Mouse (Mus musculus): ENCODE results near the gene Gmppa. TPM values are rescaled to one million over a fixed set of nuclear protein-coding genes. Genes with fewer than 3 reads are reported as not detected.

Gmppa gene
- polyA plus RNA-seq (2012; rRNA removed) (144 and 199 TPM in 2 replicates), polyA plus RNA-seq (2014; fragmentation: Nextera tagmentation; extraction: Ambion mirVana) (71.8 and 74.9 TPM in 2 replicates)

DNA sequence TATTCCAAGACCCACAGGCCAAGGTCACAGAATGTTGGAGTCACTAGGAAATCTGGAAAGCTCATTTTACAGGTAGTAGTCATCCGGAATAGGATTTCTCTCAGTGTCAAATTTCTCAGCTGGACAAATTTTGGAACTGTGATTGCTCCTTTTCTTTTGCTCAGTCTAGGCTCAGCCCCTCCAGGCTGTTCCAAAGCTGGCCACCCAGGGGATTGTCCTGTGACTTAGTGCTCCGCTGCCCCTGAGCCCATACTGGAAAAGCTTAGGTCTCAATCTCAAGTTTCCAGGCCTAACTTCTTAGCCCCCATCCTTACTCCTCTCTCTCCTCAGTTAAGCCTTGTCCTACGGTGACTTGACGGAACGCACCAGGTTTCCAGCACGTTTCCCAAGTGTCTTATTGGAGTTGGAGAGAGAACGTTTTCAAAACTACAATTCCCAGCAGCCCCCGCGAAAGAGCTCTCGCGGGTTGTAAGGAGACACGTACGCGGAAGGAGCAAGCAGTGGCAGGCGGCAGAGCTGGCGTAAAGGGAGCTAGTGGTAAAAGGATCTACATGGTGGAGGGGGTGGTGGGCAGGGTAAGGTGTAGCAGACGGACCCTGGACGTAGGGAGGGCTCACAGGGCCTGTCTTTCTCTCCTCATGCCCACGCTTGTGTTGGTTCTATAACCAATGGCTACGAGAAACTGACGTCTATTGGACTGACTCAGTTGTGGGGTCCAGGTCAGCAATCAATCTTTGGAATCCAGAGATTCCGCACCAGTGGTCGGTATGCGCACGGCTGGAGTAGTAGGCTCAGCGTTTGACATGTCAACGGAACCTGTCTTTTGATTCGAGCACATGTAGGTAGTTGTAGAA lies at the start of gene Gmppa:
TSS of gene Gmppa (plus strand) at position 456 of the 854 bp plus-strand sequence.
- Histone ChIP-seq H3K36me3 (ENCODE audit: control insufficient read depth, insufficient read depth, low read length) (peaks cover 7% of the 10 kb centered on the region; the same call in 1 of the 2 replicates), H3K9ac (ENCODE audit: low read depth, low read length, severe bottlenecking) (peak within 1 kb of the TSS; percentile 64), H3K27ac (replicated peaks; ENCODE audit: low read depth, low read length) (peak within 1 kb of the TSS; percentile 66), H3K4me3 (replicated peaks; ENCODE audit: low read length) (peak within 1 kb of the TSS; percentile 50), H3K4me2 (replicated peaks; ENCODE audit: low read depth, low read length, severe bottlenecking) (peak within 1 kb of the TSS; percentile 52), H3K9me3 (ENCODE audit: control insufficient read depth, low read length) (no peaks in the 10 kb centered on the region), H3K27me3 (ENCODE audit: control insufficient read depth, insufficient read depth, low read length) (no peaks in the 10 kb centered on the region), H3K4me1 (ENCODE audit: control insufficient read depth, insufficient read depth, low read length) (peaks cover 14% of the 10 kb centered on the region)
- TF ChIP-seq POLR2A (IDR thresholded peaks at IDR 0.05; ENCODE audit: borderline replicate concordance, extremely low read depth, insufficient read depth, insufficient read length): peak; percentile 80; the same call in 1 of the 2 replicates
- DNase-seq (ENCODE audit: low spot score): peak; percentile 94
- 5% methylated on average over 28 of the region's 28 CpGs for WGBS
- peak; percentile 89 for ATAC-seq (ENCODE audit: low FRiP score, low read depth)

GRCm38 (mm10) chr1:75386149-75386548 lies 49.6 kb upstream of the Gmppa start:
- ATAC-seq (ENCODE audit: low FRiP score, low read depth) (no peak), DNase-seq (ENCODE audit: low spot score) (no peak)
- TF ChIP-seq POLR2A (IDR thresholded peaks at IDR 0.05; ENCODE audit: borderline replicate concordance, extremely low read depth, insufficient read depth, insufficient read length): no peak
- Histone ChIP-seq H3K4me3 (replicated peaks; ENCODE audit: low read length) (no peak overlapping the region), H3K4me1 (ENCODE audit: control insufficient read depth, insufficient read depth, low read length) (peaks cover 22% of the 10 kb centered on the region), H3K27ac (replicated peaks; ENCODE audit: low read depth, low read length) (no peak overlapping the region), H3K4me2 (replicated peaks; ENCODE audit: low read depth, low read length, severe bottlenecking) (no peak overlapping the region), H3K9me3 (ENCODE audit: control insufficient read depth, low read length) (no peaks in the 10 kb centered on the region), H3K27me3 (ENCODE audit: control insufficient read depth, insufficient read depth, low read length) (peaks cover 36% of the 10 kb centered on the region), H3K9ac (ENCODE audit: low read depth, low read length, severe bottlenecking) (no peak overlapping the region), H3K36me3 (ENCODE audit: control insufficient read depth, insufficient read depth, low read length) (peaks cover 13% of the 10 kb centered on the region; the same call in 1 of the 2 replicates)
- 41% methylated on average over 4 of the region's 4 CpGs for WGBS

DNA sequence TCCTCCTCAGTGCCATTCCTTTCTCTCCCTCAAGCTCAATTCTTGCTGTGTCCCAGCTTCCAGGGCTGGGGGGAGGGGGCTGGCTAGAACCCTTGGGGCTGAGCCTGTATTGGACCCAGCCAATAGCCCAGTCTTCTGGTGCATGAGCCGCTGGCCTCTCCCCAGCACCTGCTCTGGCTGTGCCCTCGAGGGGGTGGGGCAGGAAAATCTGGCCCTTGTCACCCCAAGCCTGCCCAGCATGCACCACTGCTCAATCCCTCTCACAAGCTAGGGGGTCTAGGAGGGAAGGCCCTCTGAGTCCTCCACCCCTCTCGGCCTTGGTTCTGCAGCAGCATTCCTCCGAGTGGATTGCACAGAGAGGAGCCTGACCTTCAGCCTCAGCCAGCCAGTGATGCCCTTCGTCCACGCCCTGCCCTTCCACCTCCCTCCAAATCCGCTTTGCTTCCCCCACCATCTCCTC lies 48.2 kb upstream of the Gmppa start:
- Histone ChIP-seq H3K4me1 (ENCODE audit: control insufficient read depth, insufficient read depth, low read length) (peaks cover 17% of the 10 kb centered on the region), H3K27me3 (ENCODE audit: control insufficient read depth, insufficient read depth, low read length) (peaks cover 36% of the 10 kb centered on the region), H3K36me3 (ENCODE audit: control insufficient read depth, insufficient read depth, low read length) (peaks cover 16% of the 10 kb centered on the region; the same call in 1 of the 2 replicates), H3K9me3 (ENCODE audit: control insufficient read depth, low read length) (no peaks in the 10 kb centered on the region), H3K4me3 (replicated peaks; ENCODE audit: low read length) (peak overlapping the region; percentile 34), H3K27ac (replicated peaks; ENCODE audit: low read depth, low read length) (no peak overlapping the region), H3K4me2 (replicated peaks; ENCODE audit: low read depth, low read length, severe bottlenecking) (peak overlapping the region; percentile 57), H3K9ac (ENCODE audit: low read depth, low read length, severe bottlenecking) (no peak overlapping the region)
- 28% methylated on average over 6 of the region's 7 CpGs for WGBS
- DNase-seq (ENCODE audit: low spot score): no peak
- no peak for TF ChIP-seq POLR2A (IDR thresholded peaks at IDR 0.05; ENCODE audit: borderline replicate concordance, extremely low read depth, insufficient read depth, insufficient read length)
- no peak for ATAC-seq (ENCODE audit: low FRiP score, low read depth)

- Histone ChIP-seq H3K9me3 (ENCODE audit: control insufficient read depth, low read length) (no peaks in the 10 kb centered on the region), H3K4me1 (ENCODE audit: control insufficient read depth, insufficient read depth, low read length) (peaks cover 14% of the 10 kb centered on the region), H3K9ac (ENCODE audit: low read depth, low read length, severe bottlenecking) (peak overlapping the region; percentile 44), H3K27me3 (ENCODE audit: control insufficient read depth, insufficient read depth, low read length) (peaks cover 36% of the 10 kb centered on the region), H3K4me3 (replicated peaks; ENCODE audit: low read length) (peak overlapping the region; percentile 34), H3K4me2 (replicated peaks; ENCODE audit: low read depth, low read length, severe bottlenecking) (peak overlapping the region; percentile 57), H3K36me3 (ENCODE audit: control insufficient read depth, insufficient read depth, low read length) (peaks cover 16% of the 10 kb centered on the region; the same call in 1 of the 2 replicates), H3K27ac (replicated peaks; ENCODE audit: low read depth, low read length) (no peak overlapping the region)
- WGBS: 7% methylated on average over 80 of the region's 94 CpGs
- ATAC-seq (ENCODE audit: low FRiP score, low read depth) (no peak), DNase-seq (ENCODE audit: low spot score) (no peak)
- no peak for TF ChIP-seq POLR2A (IDR thresholded peaks at IDR 0.05; ENCODE audit: borderline replicate concordance, extremely low read depth, insufficient read depth, insufficient read length)
Observed at GRCm38 (mm10) chr1:75387929-75388897, 47.5 kb upstream of the Gmppa start.

All from limb, embryonic 14.5 days (tissue).